Mouse (Mus musculus): ENCODE results near the gene St5. TPM values are rescaled to one million over a fixed set of nuclear protein-coding genes. Genes with fewer than 3 reads are reported as not detected.
A peak's percentile ranks its signal among the peaks of the same experiment; 100 is the strongest.

The St5 gene
- 10.3 and 11.0 TPM in 2 replicates for polyA plus RNA-seq (2014; fragmentation: Nextera tagmentation; extraction: Ambion mirVana)

DNA sequence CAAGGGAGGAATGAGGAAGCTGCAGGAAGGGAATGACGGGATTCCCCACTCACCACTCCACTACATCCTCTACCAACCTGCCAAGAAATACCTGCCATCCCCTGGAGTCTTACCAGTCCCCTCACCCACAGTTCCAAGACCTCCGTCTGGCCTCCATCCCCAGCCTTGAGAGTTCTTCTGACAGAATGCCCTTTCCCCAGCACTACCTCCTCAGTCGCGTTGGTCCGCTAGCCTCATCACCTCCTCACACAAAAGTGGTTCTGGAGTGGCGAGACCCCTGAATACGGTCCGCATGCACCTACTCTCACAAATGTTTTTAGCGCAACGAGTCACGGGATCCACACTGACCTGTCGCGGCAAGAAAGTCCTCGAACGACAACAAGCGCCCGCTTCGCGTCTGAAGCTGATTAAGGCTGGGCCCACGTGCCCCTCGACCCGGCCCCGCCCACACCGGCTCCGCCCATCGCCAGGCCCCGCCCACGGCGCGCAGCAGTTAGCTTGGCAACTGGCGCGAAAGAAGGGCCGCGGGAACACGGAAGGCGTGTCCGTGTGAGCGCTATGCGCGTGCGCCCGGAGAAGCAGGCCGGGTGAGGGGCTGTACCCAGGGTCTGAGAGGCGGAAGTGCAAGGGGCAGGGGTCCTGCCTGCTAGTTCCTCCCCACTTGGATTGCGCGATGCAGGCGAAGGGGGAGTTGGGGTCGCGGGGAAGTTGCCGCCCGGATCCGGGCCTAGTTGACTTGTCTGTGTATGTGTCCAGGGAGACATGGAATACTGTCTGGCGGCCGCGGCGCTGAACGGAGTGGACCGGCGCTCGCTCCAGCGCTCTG is at the start of gene St5, which contains the start of gene Akip1:
Gene St5 (minus strand): TSS at position 416 of the 826 bp plus-strand sequence.
Gene Akip1 (plus strand): TSS at position 501 of the 826 bp plus-strand sequence.
- no peaks in the 10 kb centered on the region for H3K36me3 ChIP-seq (ENCODE audit: control insufficient read depth, insufficient read depth, low read length)
- peak; percentile 94 for DNase-seq (ENCODE audit: low spot score)
- WGBS, result 1% methylated on average over 61 of the region's 61 CpGs
- H3K9ac ChIP-seq (ENCODE audit: low read length), result peak within 1 kb of the TSS; percentile 75
- ATAC-seq, result peak; percentile 97
- H3K4me2 ChIP-seq (ENCODE audit: low read length), result peak within 1 kb of the TSS; percentile 67
- no peak within 1 kb of the TSS for H3K27ac ChIP-seq (ENCODE audit: low read depth, low read length)
- peak within 1 kb of the TSS; percentile 60 for H3K4me3 ChIP-seq (ENCODE audit: low read depth, low read length)
- no peaks in the 10 kb centered on the region for H3K9me3 ChIP-seq (replicated peaks; ENCODE audit: control insufficient read depth, low read length)
- H3K27me3 ChIP-seq (replicated peaks; ENCODE audit: control insufficient read depth, insufficient read depth, low read length), result 0 out of 2 replicates have a peak, but pooled peaks cover 3% of the 10 kb centered on the region
- H3K4me1 ChIP-seq (ENCODE audit: control insufficient read depth, insufficient read depth, low read length), result peaks cover 2% of the 10 kb centered on the region; the same call in 1 of the 2 replicates

DNA sequence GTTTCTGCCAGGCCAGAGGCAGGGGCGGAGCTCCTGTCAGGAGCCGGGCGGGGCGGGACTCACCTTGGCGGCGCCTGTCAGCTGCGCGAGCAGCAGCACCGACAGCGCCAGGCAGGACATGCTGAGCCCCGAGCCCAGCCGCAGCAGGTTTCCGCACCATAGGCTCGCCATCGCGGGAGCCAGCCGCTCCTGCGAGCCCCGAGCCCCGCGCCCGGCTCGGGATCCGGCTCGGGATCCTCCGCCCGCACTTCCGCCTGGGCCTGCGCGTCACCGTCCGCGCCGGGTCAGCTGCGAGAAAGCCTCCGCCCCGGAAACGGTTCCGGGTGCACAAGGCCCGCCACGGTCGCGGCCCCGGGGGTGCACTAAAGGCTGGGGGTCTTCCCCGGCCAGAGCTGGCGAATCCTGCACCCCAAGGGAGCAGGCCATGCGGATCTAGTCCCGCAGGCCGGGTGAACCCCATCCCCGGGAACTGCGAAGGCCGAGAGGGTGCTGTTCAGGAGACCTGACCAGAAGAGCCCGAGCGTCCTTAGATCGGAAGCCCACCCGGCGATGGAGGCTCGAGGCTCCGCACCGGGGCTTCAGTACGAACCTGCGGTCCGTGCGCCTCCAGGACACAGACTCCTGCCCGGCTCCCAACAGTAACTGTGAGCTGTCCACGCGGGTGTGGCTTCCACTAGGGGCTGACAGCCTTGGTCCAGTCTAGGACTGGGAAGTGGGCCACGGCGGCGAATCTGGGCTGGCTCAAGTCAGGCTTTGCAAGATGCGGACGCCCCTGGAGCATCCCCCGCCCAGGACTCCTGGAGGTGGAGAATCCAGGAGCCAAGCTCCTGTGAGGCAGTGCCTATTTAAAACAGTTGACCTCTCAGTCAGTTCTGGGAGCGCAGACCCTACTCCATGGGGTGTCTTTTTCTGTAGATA is 48.9 kb upstream of the St5 start, which contains the start of gene Tmem9b:
Gene Tmem9b (minus strand): TSS at position 868 of the 918 bp plus-strand sequence.
- Histone ChIP-seq H3K4me3 (ENCODE audit: low read depth, low read length) (peak within 1 kb of the TSS; percentile 90), H3K27me3 (replicated peaks; ENCODE audit: control insufficient read depth, insufficient read depth, low read length) (no peaks in the 10 kb centered on the region), H3K4me1 (ENCODE audit: control insufficient read depth, insufficient read depth, low read length) (peaks cover 5% of the 10 kb centered on the region; the same call in 1 of the 2 replicates), H3K4me2 (ENCODE audit: low read length) (peak within 1 kb of the TSS; percentile 88), H3K9me3 (replicated peaks; ENCODE audit: control insufficient read depth, low read length) (no peaks in the 10 kb centered on the region), H3K27ac (ENCODE audit: low read depth, low read length) (peak within 1 kb of the TSS; percentile 77), H3K36me3 (ENCODE audit: control insufficient read depth, insufficient read depth, low read length) (no peaks in the 10 kb centered on the region), H3K9ac (ENCODE audit: low read length) (peak within 1 kb of the TSS; percentile 96)
- peak; percentile 91 for ATAC-seq
- WGBS, result under 1% methylated on average over 73 of the region's 74 CpGs
- peak; percentile 79 for DNase-seq (ENCODE audit: low spot score)

DNA sequence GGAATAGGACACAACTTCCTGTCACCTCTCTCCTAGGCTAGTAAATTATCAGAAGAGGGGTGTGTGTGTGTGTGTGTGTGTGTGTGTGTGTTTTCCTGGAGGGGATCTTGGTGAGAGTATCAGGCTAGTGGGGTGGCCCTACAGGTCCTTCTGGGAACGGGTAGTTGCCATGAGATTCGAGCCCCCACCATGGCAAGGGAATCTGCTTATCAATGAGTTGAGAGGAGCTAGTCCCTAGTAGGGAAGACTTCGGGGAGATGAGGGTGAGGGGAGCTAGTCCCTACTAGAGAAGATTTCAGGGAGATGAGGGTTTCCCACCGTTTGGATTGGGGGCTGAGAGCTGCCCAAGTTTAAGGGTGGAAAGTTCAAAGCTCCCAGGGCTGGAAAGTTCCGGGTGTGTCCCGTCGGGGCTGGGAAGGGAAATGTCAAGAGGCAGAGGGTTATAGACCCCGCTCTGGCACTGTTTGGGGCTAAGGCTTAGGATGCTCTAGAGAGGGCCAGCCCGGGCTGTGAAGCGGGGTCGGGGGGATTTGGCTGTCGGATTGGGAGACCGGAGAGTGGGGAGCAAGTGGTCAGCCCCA is 48.1 kb upstream of the St5 start:
- 4% methylated on average over 13 of the region's 13 CpGs for WGBS
- peak overlapping the region; percentile 77; the same call in 1 of the 2 replicates for H3K27ac ChIP-seq (ENCODE audit: low read depth, low read length)
- H3K4me1 ChIP-seq (ENCODE audit: control insufficient read depth, insufficient read depth, low read length), result peaks cover 5% of the 10 kb centered on the region; the same call in 1 of the 2 replicates
- no peaks in the 10 kb centered on the region for H3K27me3 ChIP-seq (replicated peaks; ENCODE audit: control insufficient read depth, insufficient read depth, low read length)
- no peaks in the 10 kb centered on the region for H3K9me3 ChIP-seq (replicated peaks; ENCODE audit: control insufficient read depth, low read length)
- H3K9ac ChIP-seq (ENCODE audit: low read length), result peak overlapping the region; percentile 96
- H3K4me2 ChIP-seq (ENCODE audit: low read length), result peak overlapping the region; percentile 88
- ATAC-seq (no peak; the same call in none of the 2 replicates), DNase-seq (ENCODE audit: low spot score) (no peak)
- peak overlapping the region; percentile 90 for H3K4me3 ChIP-seq (ENCODE audit: low read depth, low read length)
- no peaks in the 10 kb centered on the region for H3K36me3 ChIP-seq (ENCODE audit: control insufficient read depth, insufficient read depth, low read length)

DNA sequence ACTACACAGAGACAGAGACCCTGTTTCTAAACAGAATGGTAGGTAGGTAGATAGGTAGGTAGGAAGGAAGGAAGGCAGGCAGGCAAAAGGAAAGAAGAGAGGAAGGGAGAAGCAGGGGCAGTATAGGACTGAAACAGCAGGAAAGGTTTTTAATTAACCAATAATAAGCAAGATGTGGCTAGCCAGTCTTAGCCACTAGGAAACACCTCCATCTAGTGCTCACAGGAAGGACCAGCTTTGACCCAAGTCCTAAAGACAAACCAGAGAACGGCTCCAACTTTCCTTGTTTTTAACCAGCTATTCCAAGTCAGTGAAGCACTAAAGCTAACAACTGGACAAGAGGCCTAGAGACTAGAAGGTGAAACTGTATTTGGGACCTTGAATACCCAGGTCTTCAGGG is 44.3 kb upstream of the St5 start:
- H3K4me3 ChIP-seq (ENCODE audit: low read depth, low read length), result no peak overlapping the region
- 65% methylated on average over 1 of the region's 1 CpGs for WGBS
- no peak overlapping the region for H3K4me2 ChIP-seq (ENCODE audit: low read length)
- H3K27me3 ChIP-seq (replicated peaks; ENCODE audit: control insufficient read depth, insufficient read depth, low read length), result no peaks in the 10 kb centered on the region
- DNase-seq (ENCODE audit: low spot score) (no peak), ATAC-seq (no peak)
- no peak overlapping the region for H3K9ac ChIP-seq (ENCODE audit: low read length)
- no peaks in the 10 kb centered on the region for H3K9me3 ChIP-seq (replicated peaks; ENCODE audit: control insufficient read depth, low read length)
- H3K4me1 ChIP-seq (ENCODE audit: control insufficient read depth, insufficient read depth, low read length), result peaks cover 3% of the 10 kb centered on the region; the same call in 1 of the 2 replicates
- peaks cover 26% of the 10 kb centered on the region for H3K36me3 ChIP-seq (ENCODE audit: control insufficient read depth, insufficient read depth, low read length)
- H3K27ac ChIP-seq (ENCODE audit: low read depth, low read length), result no peak overlapping the region

DNA sequence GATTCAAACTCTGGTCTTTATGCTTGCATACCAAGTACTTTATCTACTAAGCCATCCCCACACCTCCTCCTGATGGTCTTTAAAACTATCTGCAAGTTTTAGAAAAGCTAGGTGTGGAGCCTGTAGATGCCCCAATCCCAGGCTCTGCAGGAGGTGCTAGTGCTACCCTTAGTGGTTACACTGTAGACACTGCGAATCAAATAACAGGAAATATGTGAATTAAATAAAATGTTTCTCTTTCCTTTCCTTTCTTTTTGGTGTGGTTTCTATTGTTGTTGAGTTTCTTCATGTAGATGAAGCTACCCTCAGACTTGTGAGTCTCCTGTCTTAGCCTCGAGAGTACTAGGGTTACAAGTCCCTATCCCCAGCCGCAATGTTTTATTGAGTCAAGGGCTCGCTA is 38.3 kb upstream of the St5 start:
- WGBS, result 94% methylated on average over 4 of the region's 4 CpGs
- H3K4me2 ChIP-seq (ENCODE audit: low read length), result no peak overlapping the region
- H3K9me3 ChIP-seq (replicated peaks; ENCODE audit: control insufficient read depth, low read length), result no peaks in the 10 kb centered on the region

DNA sequence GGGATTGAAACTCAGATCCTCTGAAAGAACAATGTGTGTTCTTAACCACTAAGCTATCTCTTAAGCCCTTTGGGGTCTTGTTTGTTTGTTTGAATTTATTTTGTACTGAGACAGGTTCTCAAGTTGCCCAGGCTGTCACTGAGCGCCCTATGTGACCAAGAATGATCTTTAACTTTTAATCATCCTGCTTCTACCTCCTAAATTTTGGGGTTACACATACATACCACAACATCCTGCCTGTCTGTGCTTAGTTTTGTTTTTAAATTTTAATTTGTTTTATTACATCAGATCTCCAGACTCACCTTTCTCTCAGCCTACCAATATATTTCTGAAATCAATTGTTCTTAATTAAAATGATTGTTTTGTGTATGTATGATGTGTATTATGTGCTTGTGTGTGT is 37.7 kb upstream of the St5 start:
- H3K4me1 ChIP-seq (ENCODE audit: control insufficient read depth, insufficient read depth, low read length), result no peaks in the 10 kb centered on the region
- H3K27ac ChIP-seq (ENCODE audit: low read depth, low read length), result no peak overlapping the region
- no peak overlapping the region for H3K9ac ChIP-seq (ENCODE audit: low read length)
- DNase-seq (ENCODE audit: low spot score), result no peak
- H3K36me3 ChIP-seq (ENCODE audit: control insufficient read depth, insufficient read depth, low read length), result peaks cover 79% of the 10 kb centered on the region
- no peaks in the 10 kb centered on the region for H3K27me3 ChIP-seq (replicated peaks; ENCODE audit: control insufficient read depth, insufficient read depth, low read length)
- H3K4me2 ChIP-seq (ENCODE audit: low read length), result no peak overlapping the region
- no peaks in the 10 kb centered on the region for H3K9me3 ChIP-seq (replicated peaks; ENCODE audit: control insufficient read depth, low read length)
- 94% methylated on average over 1 of the region's 1 CpGs for WGBS
- no peak overlapping the region for H3K4me3 ChIP-seq (ENCODE audit: low read depth, low read length)
- ATAC-seq, result no peak

More for the DNA sequence above, 38.3 kb upstream of the St5 start:
- Histone ChIP-seq H3K36me3 (ENCODE audit: control insufficient read depth, insufficient read depth, low read length) (peaks cover 73% of the 10 kb centered on the region), H3K4me3 (ENCODE audit: low read depth, low read length) (no peak overlapping the region), H3K27me3 (replicated peaks; ENCODE audit: control insufficient read depth, insufficient read depth, low read length) (no peaks in the 10 kb centered on the region), H3K27ac (ENCODE audit: low read depth, low read length) (no peak overlapping the region), H3K9ac (ENCODE audit: low read length) (no peak overlapping the region), H3K4me1 (ENCODE audit: control insufficient read depth, insufficient read depth, low read length) (no peaks in the 10 kb centered on the region)
- ATAC-seq (no peak), DNase-seq (ENCODE audit: low spot score) (no peak)

DNA sequence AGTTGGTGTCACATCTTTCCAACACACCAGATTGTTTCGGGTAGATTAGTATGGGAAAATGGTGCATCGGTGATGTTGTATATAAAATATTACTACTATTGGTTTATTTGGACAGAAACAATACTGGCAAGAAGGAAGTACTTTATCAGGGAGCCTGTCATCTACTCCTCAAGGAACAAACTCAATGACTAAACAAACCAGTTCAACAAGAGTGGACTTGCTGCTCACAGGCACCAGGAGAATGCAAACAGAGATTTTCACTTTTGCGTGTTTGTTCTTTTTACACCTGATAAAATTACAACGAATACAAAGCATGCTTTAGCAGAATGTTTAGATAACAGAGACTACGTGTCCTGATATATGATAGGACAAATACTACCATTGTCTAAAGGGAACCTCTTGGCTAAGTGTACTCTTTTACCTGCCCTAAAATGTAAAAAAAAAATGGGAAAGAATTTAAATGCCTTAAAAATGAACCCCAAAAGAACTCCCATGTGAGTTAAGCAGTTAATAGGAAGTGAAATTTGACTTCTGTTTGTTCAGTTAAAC is 36.5 kb upstream of the St5 start:
- ATAC-seq (no peak), DNase-seq (ENCODE audit: low spot score) (no peak)
- Histone ChIP-seq H3K4me1 (ENCODE audit: control insufficient read depth, insufficient read depth, low read length) (no peaks in the 10 kb centered on the region), H3K9ac (ENCODE audit: low read length) (no peak overlapping the region), H3K4me3 (ENCODE audit: low read depth, low read length) (no peak overlapping the region), H3K27me3 (replicated peaks; ENCODE audit: control insufficient read depth, insufficient read depth, low read length) (no peaks in the 10 kb centered on the region), H3K4me2 (ENCODE audit: low read length) (no peak overlapping the region), H3K9me3 (replicated peaks; ENCODE audit: control insufficient read depth, low read length) (no peaks in the 10 kb centered on the region), H3K27ac (ENCODE audit: low read depth, low read length) (no peak overlapping the region), H3K36me3 (ENCODE audit: control insufficient read depth, insufficient read depth, low read length) (peaks cover 81% of the 10 kb centered on the region)
- 95% methylated on average over 5 of the region's 5 CpGs for WGBS

DNA sequence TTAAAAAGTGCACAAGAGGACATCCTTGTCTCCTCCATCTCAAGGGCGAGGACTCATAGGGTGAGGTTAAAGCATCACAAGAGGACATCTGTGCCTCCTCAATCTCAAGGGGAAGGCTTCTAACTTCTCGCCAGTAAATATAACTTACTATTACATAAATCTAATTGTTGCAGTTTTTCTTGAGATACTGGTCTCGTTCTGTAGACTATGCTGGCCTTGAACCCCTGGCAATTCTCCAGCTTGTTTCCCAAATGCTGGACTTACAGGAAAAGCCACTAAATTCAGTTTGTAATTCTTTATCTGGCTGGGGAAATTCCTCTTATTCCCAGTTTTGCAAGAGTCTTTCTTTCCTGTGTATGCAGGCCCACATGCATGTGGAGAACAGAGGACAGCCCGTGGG is 31.4 kb upstream of the St5 start:
- no peaks in the 10 kb centered on the region for H3K9me3 ChIP-seq (replicated peaks; ENCODE audit: control insufficient read depth, low read length)
- H3K27me3 ChIP-seq (replicated peaks; ENCODE audit: control insufficient read depth, insufficient read depth, low read length), result no peaks in the 10 kb centered on the region
- WGBS, result 93% methylated on average over 4 of the region's 4 CpGs
- no peak overlapping the region for H3K9ac ChIP-seq (ENCODE audit: low read length)
- no peak for DNase-seq (ENCODE audit: low spot score)
- H3K4me1 ChIP-seq (ENCODE audit: control insufficient read depth, insufficient read depth, low read length), result no peaks in the 10 kb centered on the region
- no peak overlapping the region for H3K4me3 ChIP-seq (ENCODE audit: low read depth, low read length)
- no peak overlapping the region for H3K4me2 ChIP-seq (ENCODE audit: low read length)
- no peak overlapping the region for H3K27ac ChIP-seq (ENCODE audit: low read depth, low read length)
- peaks cover 43% of the 10 kb centered on the region for H3K36me3 ChIP-seq (ENCODE audit: control insufficient read depth, insufficient read depth, low read length)
- no peak for ATAC-seq

All from forebrain, embryonic 14.5 days (tissue).